Mouse (Mus musculus) megakaryocyte, embryonic 14.5 days (primary cell): Measurements from ENCODE around the gene Alyref. TPM values are rescaled to one million over a fixed set of nuclear protein-coding genes. Genes with fewer than 3 reads are reported as not detected.
A peak's percentile ranks its signal among the peaks of the same experiment; 100 is the strongest.

Source experiments
- H3K27me3 ChIP-seq: replicated peaks from 2 replicates; pipeline ENCODE3; 2012; ENCODE audit warnings: inconsistent platforms
- H3K36me3 ChIP-seq: replicated peaks from 2 replicates; pipeline ENCODE3; 2012; ENCODE audit warnings: low read length, inconsistent platforms, mixed read lengths
- H3K4me1 ChIP-seq: 2 replicates; pipeline ENCODE4 v1.6.1; 2012; ENCODE audit warnings: inconsistent platforms
- H3K4me3 ChIP-seq: replicated peaks from 2 replicates; pipeline ENCODE3; 2012; ENCODE audit warnings: moderate library complexity, mild to moderate bottlenecking, inconsistent platforms
- H3K9me3 ChIP-seq: 2 replicates; pipeline ENCODE4 v1.6.1; 2012; ENCODE audit warnings: inconsistent platforms
- FLI1 ChIP-seq: IDR thresholded peaks from 2 replicates; pipeline ENCODE4 v1.6.1; 2012; ENCODE audit warnings: low read length, inconsistent platforms, mixed read lengths
- GATA1 ChIP-seq: IDR thresholded peaks from 3 replicates; pipeline ENCODE4 v1.6.1; 2012; ENCODE audit warnings: mixed read lengths, low read length, inconsistent platforms, borderline replicate concordance
- polyA plus RNA-seq: library from polyadenylated mRNA; stranded (reverse); fragments of >175 nt; gene quantifications from 2 replicates; pipeline ENCODE4 v1.2.3, GENCODE M21; 2012; ENCODE audit warnings: low replicate concordance; ENCODE audit not compliant: insufficient read depth

Alyref gene
- 25.9 and 253 TPM in 2 replicates for polyA plus RNA-seq

DNA sequence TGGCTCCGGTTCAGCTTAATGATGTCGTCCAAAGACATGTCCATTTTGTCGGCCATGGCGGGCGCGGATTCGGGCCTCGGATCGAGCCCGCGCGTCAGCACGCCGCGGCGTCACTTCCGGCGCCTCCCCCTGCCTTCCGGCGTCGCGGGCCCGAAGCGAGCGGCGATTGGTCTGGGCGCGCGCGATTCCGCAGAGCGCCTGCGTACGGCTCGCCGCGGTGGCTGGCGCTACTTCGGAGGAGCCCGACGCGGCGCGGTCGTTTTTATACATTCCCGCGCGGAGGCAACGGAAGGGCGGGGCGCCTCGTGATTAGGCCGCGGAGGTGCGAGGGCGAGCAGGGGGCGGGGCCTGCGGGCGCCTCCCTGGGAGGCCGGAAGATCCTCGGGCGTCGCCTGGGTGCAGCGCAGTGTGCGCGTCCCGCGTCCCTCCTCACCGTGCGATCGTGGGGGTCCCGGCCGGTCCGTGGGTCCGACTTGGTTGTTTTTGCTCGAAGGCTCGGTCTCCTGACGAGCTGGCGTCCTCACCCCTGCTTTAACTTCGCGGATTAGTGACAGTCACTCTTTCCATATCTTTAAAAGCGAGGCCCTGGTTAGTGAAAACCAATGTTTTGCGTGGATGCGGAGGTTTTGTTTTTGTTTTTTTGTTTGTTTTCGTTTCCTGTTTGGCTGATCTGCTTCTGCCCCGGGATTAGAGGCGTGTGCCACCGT, at the start of gene Alyref, which contains the start of gene Anapc11:
TSS of gene Alyref (minus strand) at position 83 of the 707 bp plus-strand sequence.
TSS of gene Anapc11 (plus strand) at position 139 of the 707 bp plus-strand sequence.
- H3K9me3 ChIP-seq, result no peaks in the 10 kb centered on the region
- peak within 1 kb of the TSS; percentile 96 for H3K4me3 ChIP-seq
- H3K4me1 ChIP-seq, result peaks cover 66% of the 10 kb centered on the region
- TF ChIP-seq GATA1 (no peak), FLI1 (peak; percentile 90; the same call in 1 of the 2 replicates)
- H3K36me3 ChIP-seq, result peaks cover 64% of the 10 kb centered on the region
- H3K27me3 ChIP-seq, result no peaks in the 10 kb centered on the region

DNA sequence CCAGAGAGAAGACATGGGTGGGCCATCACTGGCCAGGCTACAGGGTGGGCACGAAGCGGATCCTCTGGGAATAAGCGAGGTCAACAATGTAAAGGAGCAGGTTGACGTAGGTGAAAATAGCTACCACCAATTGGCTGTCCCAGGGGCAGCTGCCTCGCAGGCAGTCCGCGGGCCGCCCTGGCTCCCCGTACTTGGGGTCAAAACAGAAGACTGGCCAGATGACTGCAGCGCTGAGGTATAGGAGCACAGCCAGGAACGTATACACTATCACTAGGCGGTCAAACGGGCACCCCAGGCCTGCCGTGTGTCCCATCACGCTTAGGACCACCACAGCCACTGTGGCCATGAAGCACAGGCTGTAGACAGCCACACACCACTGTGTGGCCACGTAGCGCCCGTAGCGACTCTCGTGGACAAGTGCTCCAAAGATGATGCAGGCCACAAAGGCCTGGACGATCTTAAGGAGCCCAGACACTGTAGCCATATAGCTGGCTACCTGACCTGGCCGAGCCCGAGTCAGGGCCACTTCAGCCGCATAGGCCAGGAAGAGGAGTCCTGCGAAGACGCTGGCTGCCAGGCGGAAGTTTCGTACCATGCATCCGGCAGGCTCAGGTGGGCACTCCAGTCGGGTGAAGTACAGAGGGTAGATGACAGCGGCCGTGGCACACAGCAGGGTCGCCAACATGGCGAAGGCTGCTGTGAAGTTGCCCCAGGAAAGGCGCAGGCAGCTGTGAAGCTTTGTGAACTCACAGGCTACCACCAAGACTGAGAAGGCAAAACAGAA, 49.1 kb upstream of the Alyref start:
- H3K9me3 ChIP-seq, result no peaks in the 10 kb centered on the region
- no peaks in the 10 kb centered on the region for H3K36me3 ChIP-seq
- no peak for TF ChIP-seq GATA1
- TF ChIP-seq FLI1, result no peak
- peak overlapping the region; percentile 89 for H3K4me3 ChIP-seq
- peaks cover 43% of the 10 kb centered on the region for H3K4me1 ChIP-seq
- peaks cover 4% of the 10 kb centered on the region for H3K27me3 ChIP-seq

DNA sequence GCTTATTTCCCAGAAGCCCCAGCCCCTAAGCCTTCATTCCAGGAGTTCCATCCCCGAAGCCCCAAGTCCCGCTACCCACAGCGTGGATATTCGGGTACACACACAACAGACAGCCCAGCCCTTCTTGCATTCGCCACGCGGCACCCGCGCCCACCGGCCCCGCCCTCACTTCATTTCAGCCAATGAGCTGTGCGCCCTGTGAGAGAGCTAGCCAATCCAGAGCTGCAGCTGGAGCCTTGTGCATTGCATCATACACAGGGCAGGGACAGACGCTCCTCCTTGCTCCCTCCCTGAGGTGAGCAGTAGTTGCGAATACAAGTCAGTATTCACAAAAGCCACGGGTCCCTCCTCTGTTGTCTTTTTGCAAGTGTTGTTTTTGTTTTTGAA, 45.4 kb upstream of the Alyref start, which contains the start of gene Pycr1:
TSS of gene Pycr1 (minus strand) at position 169 of the 387 bp plus-strand sequence.
- H3K9me3 ChIP-seq, result no peaks in the 10 kb centered on the region
- H3K27me3 ChIP-seq, result peaks cover 10% of the 10 kb centered on the region
- peaks cover 54% of the 10 kb centered on the region for H3K4me1 ChIP-seq
- peak within 1 kb of the TSS; percentile 93 for H3K4me3 ChIP-seq
- H3K36me3 ChIP-seq, result peaks cover 19% of the 10 kb centered on the region
- TF ChIP-seq GATA1, result no peak
- TF ChIP-seq FLI1, result no peak

DNA sequence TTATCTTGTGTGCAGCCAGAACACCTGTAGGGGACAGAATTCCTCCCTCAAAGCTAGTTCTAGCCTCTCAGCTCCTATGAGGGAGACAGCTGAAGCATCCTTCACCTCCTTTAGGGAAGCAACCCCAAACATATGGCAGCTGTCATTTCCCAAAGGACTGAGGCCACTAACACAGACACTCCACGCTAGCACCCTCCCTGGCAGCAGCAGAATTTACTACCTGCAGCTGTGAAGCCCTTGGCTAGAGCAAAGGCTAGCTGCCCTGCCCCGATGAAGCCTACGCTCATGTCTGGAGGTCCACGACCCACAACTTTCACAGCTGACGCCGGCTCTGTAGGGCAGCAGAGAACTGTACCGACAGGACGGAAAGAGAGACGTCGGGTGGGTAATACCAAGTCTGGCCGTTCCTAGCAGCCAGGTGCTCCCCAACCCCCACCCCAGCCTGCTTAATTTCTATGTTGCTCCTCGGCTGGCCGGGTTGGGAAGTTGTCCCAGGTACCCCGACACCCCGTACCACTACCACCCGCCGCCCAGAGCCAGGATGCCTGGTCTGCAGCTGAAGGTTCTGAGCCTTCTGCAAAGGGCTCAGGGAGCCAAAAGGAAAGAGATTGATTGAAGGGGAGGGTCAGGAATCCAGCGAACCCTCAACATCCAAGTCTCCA, 44.9 kb upstream of the Alyref start:
- Histone ChIP-seq H3K27me3 (peaks cover 10% of the 10 kb centered on the region), H3K4me3 (peak overlapping the region; percentile 93), H3K4me1 (peaks cover 51% of the 10 kb centered on the region), H3K36me3 (peaks cover 19% of the 10 kb centered on the region), H3K9me3 (no peaks in the 10 kb centered on the region)
- TF ChIP-seq GATA1 (no peak), FLI1 (no peak)

DNA sequence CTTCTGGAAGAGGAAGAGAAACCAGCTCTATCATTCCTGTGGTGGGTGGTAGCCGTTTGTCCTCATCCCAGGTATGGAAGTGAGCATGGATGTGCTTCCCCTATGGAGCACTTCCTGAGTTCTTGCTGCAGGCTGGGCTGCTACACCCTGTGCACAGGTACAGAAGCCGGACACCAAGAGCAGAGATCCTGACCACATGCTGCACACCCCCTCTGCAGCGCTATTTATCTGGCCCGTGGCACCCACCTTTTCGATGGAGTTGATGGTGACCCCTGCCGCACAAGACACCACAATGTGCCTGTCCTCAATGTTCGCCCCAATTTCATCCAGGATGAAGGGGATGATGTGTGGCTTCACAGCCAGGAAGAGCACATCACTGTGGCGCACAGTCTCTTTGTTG, 43.7 kb upstream of the Alyref start:
- Histone ChIP-seq H3K27me3 (peaks cover 8% of the 10 kb centered on the region), H3K9me3 (no peaks in the 10 kb centered on the region), H3K4me1 (peaks cover 47% of the 10 kb centered on the region), H3K4me3 (peak overlapping the region; percentile 51), H3K36me3 (peaks cover 27% of the 10 kb centered on the region)
- no peak for TF ChIP-seq GATA1
- TF ChIP-seq FLI1, result no peak

GRCm38 (mm10) chr11:120641255-120641654, 43.1 kb upstream of the Alyref start:
- no peak for TF ChIP-seq GATA1
- TF ChIP-seq FLI1, result no peak
- peaks cover 28% of the 10 kb centered on the region for H3K36me3 ChIP-seq
- peaks cover 47% of the 10 kb centered on the region for H3K4me1 ChIP-seq
- H3K4me3 ChIP-seq, result peak overlapping the region; percentile 5
- no peaks in the 10 kb centered on the region for H3K9me3 ChIP-seq
- H3K27me3 ChIP-seq, result peaks cover 6% of the 10 kb centered on the region

DNA sequence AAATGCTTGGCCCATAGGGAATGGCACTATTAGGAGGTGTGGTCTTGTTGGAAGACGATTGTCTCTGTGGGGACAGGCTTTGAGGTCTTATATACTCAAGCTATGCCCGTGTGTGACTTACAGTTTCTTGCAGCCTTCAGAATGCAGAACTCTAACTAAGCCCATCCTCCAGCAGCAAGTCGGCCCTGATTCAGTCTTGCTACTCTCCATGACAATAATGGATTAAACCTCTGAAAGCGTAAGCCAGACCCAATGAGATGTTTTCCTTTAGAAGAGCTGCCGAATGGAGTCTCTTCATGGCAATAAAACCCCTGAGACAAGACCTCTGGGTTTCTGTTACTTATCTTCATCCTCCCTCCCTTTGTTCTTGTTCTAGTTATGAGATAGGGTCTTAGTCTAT, 36.6 kb upstream of the Alyref start:
- H3K9me3 ChIP-seq, result no peaks in the 10 kb centered on the region
- no peaks in the 10 kb centered on the region for H3K27me3 ChIP-seq
- H3K36me3 ChIP-seq, result peaks cover 21% of the 10 kb centered on the region
- peaks cover 58% of the 10 kb centered on the region for H3K4me1 ChIP-seq
- TF ChIP-seq GATA1, result no peak
- no peak for TF ChIP-seq FLI1
- no peak overlapping the region for H3K4me3 ChIP-seq

DNA sequence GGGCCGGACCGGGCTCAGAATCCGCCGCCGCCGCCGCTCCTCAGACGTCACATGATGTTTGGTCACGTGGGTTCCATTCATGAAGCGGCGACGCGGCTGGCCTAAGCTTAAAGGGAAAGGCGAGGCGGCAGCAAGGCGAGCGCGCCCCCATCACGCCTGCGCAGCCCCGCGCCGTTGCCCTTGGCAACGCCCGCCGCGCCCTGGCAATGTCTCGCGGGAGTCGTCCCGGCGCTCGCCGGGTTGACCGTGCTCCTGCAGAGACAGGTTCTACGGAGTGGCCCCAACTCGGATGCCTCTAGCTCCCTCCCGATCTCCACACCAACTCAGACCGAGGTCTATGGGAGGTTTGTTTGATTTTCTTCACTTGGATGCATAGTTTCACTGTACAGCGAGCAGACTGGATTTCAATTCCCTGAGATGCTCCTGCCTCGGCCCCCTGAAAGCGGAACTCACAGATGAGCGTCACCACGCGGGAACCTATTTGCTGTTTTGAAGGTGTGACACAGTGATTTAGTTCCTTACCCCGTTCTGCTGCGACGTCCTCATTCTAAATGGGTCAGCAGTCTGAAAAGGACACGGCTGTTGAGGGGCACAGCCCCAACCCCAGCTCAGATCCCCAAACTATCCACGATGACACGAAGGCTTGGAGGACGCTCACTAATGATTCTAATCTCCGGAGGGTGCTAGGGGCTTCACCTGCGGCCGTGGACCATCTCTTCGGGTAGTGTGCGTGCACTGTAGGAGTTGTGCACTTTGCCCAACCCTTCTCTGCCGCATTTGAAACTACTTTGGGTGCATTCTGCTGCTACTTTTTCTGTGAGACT, 35.6 kb upstream of the Alyref start, which contains the start of gene Mafg:
TSS of gene Mafg (minus strand) at position 81 of the 824 bp plus-strand sequence.
- Histone ChIP-seq H3K9me3 (no peaks in the 10 kb centered on the region), H3K4me3 (peak within 1 kb of the TSS; percentile 93), H3K27me3 (no peaks in the 10 kb centered on the region), H3K4me1 (peaks cover 69% of the 10 kb centered on the region), H3K36me3 (peaks cover 23% of the 10 kb centered on the region)
- no peak for TF ChIP-seq GATA1
- TF ChIP-seq FLI1, result no peak

GRCm38 (mm10) chr11:120632559-120633519, 34.7 kb upstream of the Alyref start:
- Histone ChIP-seq H3K9me3 (no peaks in the 10 kb centered on the region), H3K4me3 (peak overlapping the region; percentile 93), H3K4me1 (peaks cover 76% of the 10 kb centered on the region), H3K36me3 (peaks cover 26% of the 10 kb centered on the region), H3K27me3 (no peaks in the 10 kb centered on the region)
- no peak for TF ChIP-seq GATA1
- TF ChIP-seq FLI1, result no peak
